Mouse (Mus musculus) hematopoietic stem cell, adult 5-6 weeks (primary cell): Measurements from ENCODE around the gene Ccdc122. TPM values are rescaled to one million over a fixed set of nuclear protein-coding genes. Genes with fewer than 3 reads are reported as not detected.
"Not testable (repeated sequence)": the region's sequence is repeated elsewhere in the genome, so short reads cannot be mapped to it uniquely, and the experiment has no call there.

ENCODE experiments used
- ATAC-seq, 2 experiments: fragments of 125-278 bp in 1 of 2; replicated peaks in 1 of 2; 2 replicates each; pipeline ENCODE4 v1.8.0; 2016 to 2017; ENCODE audit warnings: inconsistent platforms in 2 of 2, mild to moderate bottlenecking in 2 of 2, moderate number of reproducible peaks in 2 of 2, low read depth in 1 of 2, moderate TSS enrichment in 1 of 2; ENCODE audit not compliant: low FRiP score in 2 of 2, poor library complexity in 2 of 2, severe bottlenecking in 2 of 2, insufficient read depth in 1 of 2, low TSS enrichment in 1 of 2
- total RNA-seq: library from RNA; stranded (forward); fragments of 172-1452, 232-1000 nt; gene quantifications from 2 replicates; pipeline ENCODE4 v1.2.3, GENCODE M21; 2017

The Ccdc122 gene
- 25.2 and 27.2 TPM in 2 replicates for total RNA-seq

GRCm38 (mm10) chr14:77036226-77037046 lies at the start of gene Ccdc122, which contains the start of gene Lacc1:
Gene Ccdc122 (plus strand): TSS chr14:77036772.
Gene Lacc1 (minus strand): TSS chr14:77036904.
- ATAC-seq, result peak; percentile 72 to 83

DNA sequence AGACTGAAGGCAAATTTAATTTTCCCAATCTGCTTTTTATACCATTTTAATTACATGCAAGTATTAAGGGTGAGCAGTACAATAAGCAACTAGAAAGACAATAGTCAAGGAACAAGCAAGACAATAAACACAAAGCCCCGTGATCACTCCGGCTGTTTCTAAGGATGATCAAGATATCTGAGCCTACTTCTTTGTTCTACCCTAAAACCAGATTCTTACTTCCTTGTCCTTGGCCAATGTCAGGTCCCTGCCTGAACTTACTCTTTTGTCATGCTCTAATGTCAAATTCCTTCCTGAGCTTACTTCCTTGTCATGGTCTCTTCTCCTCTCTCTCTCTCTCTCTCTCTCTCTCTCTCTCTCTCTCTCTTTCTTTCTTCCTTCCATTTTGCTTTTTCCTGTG lies 46.2 kb upstream of the Ccdc122 start:
- not testable (repeated sequence) for ATAC-seq

- no peak for ATAC-seq
Observed at GRCm38 (mm10) chr14:77004740-77005139, 31.8 kb upstream of the Ccdc122 start.

DNA sequence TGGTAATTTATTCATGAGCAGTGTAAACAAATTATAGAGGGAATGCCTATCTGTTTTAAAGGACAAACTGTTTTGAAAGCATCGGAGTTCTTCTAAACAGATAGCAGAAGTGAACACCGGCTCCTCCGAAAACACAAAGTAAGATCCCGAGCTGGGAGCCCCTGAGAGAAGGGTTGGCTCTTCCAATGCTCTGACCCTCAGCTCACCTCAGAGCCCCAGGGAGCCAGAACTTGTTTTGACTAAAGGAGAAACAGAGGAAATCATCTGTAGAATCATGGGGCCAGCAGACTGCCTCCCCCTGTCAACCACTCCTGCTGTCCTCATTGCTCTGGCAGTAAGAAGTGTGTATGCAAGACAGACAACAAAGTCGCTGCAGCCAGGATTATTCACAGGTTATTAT lies 31.0 kb upstream of the Ccdc122 start:
- no peak for ATAC-seq

DNA sequence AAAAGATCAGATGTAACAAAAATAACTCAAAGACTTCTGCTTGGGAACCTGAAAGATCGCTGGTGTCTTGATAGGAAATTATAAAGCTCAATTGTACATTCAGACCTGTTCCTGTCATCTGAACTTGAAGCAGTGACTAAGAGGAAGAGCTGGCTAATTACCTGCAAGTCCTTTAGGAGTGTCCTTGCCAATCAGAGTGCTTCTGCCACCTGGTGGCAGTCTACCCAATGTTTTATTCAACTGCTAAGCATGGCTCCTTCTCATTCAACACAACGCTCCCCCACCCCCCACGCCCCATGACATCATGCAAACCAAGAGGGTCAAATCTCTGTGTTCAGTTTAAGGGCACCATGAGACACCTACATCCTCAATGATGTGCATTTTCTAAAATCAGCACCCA lies 28.3 kb upstream of the Ccdc122 start:
- peak; percentile 62 to 69 for ATAC-seq

DNA sequence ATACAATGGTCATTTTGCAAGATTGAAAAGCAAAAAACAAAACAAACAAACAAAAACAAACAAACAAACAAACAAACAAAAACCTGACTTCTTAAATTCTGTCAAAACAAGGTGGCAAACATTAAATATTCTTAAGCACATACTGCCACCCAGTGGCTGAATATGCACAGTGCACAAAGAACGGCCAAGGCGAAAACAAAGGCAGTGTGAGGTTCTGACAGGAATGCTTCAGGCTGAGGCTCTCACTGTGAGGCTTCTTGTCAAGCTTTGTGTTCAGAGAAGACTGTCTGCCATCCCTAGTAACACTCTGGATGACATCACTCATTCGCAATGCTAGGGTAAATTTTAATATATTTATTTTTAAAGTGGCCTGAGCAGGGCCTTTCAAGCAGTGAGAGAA lies 24.8 kb upstream of the Ccdc122 start:
- no peak for ATAC-seq

DNA sequence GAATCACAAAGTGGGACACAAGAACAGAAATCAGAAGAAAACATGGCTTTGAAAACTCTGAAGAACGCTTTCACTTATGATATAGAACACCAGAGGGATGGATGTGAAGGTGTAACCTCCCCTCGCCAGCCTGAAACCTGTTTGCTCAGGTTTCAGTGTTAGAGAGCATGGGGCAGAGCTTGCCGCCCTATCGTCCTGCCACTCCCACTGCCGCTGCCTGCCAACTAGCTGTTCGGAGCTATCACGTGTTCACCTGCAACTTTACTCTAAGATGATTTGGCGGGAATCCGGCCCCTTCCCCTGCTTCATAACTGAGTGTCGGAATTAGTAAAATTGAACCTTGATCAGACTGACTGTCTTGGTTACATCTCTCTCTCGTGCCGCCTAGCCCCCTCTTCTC lies 19.8 kb upstream of the Ccdc122 start:
- ATAC-seq, result not testable (repeated sequence)

- no peak for ATAC-seq
Observed at GRCm38 (mm10) chr14:77017211-77017610, 19.4 kb upstream of the Ccdc122 start.

- ATAC-seq, result no peak
Observed at GRCm38 (mm10) chr14:77024499-77024898, 12.1 kb upstream of the Ccdc122 start.

GRCm38 (mm10) chr14:77029319-77030054 lies 7.1 kb upstream of the Ccdc122 start:
- no peak for ATAC-seq

GRCm38 (mm10) chr14:77030808-77031207 lies 5.8 kb upstream of the Ccdc122 start:
- no peak for ATAC-seq

DNA sequence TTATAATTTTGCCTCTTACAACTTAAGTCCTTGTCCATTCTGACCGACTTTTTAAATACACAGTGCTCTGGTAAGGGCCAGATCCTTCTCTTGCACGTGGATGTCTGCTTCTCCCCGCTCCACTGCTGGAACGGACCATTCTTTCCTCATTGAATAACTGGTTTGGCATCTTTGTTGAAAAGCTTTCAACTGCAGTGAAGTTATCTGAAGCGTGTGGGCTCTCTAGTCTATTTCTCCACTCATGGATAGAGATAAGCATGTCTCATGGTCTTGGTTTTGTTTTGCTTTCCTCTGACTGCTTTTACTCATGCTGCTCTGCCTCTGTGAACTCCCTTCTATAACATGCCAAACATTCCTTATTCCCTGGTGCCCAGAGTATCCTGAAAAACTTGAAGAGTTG lies 4.1 kb upstream of the Ccdc122 start:
- no peak for ATAC-seq

GRCm38 (mm10) chr14:77033391-77033790 lies 3.2 kb upstream of the Ccdc122 start:
- no peak for ATAC-seq

DNA sequence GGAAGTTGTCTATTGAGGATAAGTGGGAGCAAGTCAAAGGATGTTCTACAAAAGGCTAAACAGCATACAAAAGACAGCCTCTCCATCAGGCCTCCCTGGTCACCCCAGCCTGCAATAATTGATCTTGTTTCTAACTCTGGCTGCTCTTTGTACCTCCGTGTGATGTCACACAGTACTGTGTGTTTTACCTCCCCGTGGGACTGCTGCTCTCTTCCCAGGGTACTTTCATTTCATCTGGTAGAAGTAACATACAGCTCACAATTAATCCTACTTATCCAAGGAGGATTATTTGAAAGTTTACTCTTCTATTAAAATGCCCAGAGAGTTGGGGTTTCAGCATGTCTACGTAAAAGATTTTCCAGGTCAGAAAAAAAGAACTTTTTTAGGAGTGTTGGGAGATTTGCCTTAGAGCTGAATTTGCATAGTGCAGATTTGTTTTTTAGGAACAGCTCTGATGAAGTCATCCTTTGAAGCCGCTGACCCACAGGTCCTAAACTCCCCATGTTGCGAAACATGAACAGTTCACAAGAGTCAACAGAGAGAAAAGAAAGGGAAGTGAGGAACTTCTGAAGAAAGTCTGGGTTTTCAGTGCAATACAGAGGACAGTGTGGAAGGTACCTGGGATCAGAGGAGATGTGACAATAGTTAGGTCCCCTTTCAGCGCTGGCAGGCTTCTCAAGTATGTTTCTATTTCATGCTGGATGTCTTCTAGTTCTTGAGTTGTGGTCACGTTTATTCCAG lies 2.2 kb upstream of the Ccdc122 start:
- no peak; a peak in 1 of 4 replicates for ATAC-seq

DNA sequence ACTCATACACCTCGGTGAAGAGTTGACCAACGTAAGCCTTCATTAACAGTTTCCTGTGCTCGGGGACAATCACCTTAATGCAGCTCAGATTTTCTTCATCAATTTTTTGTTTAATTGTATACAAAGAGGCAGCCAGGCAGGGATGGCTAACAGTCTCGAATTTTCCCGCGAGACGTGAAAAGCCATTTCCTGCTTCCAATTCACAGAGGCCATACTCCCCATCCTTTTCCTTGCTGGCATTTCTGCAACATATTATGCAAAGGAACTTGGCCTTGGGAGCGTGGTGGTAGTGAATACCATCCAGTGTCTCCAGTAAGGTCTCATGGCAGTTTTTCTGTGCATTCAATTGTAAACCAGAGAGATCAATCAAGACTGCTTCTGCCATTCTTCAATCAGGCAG lies 1.6 kb upstream of the Ccdc122 start:
- ATAC-seq, result no peak

- no peak for ATAC-seq
Observed at GRCm38 (mm10) chr14:77037330-77037729, 758 bp downstream of the Ccdc122 start.

- no peak for ATAC-seq
Observed at GRCm38 (mm10) chr14:77037832-77038425, 1.4 kb downstream of the Ccdc122 start.
